Mouse (Mus musculus): ENCODE measurements at regions not wholly inside any gene's neighbourhood (a gene's known extent, or its start where the extent isn't known, plus 50 kb on each side); places are given as distances from the start of the nearest gene placed in this dataset.

DNA sequence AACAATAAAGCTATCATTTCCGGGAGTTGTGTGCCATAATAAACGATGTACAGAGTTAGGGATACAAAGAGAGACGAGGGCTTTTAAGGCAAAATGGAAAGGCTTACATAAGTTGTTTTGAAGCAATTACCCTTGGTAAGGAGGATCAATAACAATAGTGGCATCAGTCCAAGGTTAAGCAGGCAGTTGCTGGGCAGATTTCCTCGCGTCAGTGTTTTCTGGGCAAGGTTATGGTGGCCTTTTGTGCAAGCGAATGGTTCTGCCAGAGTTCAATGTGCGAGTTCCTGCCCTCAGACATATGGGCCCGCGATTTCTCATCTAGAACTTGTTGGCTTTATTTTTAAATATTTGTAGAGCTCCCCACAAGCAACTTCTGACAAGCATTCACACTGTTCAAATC lies 597.7 kb downstream of the Gm19410 start:
- no peak for DNase-seq (ENCODE audit: low read depth)

DNA sequence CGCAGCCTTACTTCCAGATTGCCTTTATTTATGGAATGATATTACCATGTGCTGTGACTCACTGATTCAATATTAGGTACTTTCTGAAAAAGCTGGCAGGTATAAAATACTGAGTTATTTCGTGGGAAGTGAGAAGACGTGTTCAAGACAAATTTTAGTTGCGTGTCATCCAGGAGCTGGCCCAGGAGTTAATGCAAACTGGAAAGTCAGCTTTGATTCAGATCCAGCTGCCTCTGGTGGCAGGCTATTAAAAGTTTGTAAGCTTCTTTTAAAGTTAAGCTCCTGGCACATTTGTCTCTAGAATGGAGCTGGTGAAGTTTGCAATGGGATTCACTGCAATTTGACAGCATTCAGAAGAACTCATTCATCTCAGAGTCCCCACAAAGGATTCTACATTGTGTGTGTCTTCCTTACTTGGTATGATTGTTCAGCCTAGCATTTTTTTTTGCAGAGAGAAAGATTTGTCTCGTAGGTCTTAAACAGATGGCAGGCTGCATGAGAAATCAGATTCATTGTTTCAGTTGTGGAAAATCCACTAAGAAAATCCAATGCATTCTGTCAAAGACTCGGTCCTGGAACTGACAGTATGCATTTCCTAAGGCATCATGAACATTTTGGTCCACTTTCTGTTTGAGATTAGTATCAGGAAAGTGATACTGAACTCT lies 599.1 kb downstream of the Gm19410 start:
- no peak for DNase-seq (ENCODE audit: low read depth)

DNA sequence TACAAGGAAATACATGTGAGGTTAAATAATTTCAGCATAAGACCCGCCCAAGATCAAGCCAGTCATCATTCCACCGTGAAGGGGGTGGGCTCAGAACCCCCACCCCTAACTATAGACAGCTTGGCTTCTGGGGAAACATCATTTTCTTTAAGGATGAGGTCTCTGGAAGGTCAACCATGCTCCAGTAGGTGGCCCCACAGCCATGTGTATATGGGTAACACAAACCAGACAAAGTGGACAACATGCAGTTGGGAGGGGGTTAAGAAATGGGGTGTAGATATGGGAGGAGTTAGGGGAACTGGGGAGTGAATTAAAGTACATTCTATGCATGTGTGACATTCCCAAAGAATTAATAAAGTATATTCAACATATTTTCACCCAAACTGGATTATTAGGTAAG lies 600.4 kb downstream of the Gm19410 start:
- DNase-seq (ENCODE audit: low read depth): no peak

DNA sequence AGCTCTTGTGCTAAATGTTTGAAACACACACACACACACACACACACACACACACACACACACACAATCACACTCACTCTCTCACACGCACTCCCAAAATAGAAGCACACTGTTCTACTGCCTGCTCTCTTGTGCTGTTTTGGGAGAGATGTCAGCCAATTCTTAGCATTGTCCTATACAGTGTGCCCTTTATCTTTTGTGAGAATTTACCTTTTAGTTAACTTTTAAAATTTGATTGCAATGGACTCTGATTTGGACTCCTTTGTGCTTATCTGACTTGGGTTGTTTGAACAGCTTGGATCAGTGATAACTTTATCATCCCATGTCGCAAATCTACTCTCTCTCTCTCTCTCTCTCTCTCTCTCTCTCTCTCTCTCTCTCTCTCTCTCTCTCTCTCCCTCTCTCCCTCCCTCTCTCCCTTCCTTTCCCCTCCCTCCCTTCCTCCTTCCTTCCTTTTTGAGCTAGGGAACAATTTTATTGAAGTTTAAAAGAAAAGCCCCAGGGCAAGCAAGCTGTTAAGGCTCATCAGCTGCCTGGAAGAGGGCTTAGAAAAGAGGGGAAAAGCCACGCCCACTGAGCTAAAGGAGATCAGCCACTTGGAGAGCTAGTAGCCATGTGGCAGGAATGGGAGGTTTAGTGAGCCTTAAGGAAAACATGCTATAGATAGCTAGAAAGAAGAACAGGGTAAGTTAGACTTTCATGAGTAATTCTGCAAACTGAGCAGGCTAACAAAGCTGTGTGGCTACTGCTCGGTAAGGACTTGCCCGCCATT lies 611.2 kb downstream of the Gm19410 start:
- DNase-seq (ENCODE audit: low read depth): no peak

DNA sequence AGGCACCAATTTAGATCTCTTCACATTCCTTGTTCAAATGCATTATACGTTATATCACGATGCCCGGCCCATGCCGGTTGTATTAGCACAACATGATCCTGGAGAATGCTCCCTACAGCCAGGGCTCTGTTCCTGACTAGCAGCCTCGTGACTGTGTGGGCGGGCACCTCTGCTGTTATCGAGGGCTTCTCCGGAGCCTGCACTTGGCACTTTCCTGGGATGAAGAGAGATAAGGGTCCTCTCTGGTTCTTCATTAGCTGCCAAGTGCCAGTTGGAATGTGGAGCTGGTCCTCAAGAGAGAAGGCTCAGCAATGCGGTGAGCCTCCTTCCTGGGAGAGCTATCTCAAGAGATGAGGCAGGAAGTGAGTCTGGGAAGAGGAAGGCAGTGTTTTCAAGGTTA lies 598.9 kb upstream of the AI429214 start:
- DNase-seq (ENCODE audit: low read depth): no peak

DNA sequence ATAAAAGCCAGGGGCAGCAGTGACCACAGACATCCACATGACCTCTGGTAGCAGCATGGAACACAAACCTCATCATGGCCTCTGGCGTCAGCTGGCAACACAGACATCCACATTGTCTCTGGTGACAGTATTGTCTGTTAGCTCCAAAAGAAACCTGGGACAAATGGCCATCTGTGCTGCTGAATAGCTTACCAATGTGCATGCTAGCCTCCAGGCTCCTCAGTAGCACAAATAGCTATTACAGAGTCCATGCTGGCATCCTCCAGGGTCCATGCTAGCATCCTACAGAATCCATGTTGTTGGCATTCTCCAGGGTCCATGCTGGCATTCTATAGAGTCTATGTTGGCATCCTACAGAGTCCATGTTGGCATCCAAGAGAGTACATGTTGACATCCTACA lies 596.9 kb upstream of the AI429214 start:
- no peak for DNase-seq (ENCODE audit: low read depth)

DNA sequence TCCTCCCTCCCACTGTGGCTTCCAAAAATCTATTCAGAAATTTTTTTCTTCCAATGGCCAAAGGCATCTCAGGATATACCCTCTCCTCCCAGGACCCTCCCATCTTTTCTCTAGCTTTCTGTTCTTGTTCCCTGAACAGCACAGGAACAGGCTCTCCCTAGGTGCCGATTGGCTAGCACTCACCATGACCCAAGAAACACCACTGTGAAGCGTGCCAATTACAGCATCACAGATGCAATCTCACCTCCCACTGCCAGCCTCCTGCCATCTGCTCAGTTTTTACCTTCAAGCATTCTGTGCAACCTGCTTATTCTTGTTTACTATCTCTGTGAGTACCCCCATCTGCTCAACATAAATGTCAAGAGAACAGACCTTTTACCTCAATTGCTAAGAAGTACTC lies 586.7 kb upstream of the AI429214 start:
- DNase-seq (ENCODE audit: low read depth): no peak

Data from c-Kit-positive CD71-positive TER-119-negative erythroid progenitor cells, embryonic 14.5 days (primary cell).